Mouse (Mus musculus) heart, adult 18-20 months (tissue): ENCODE results near the gene Abhd13. TPM values are rescaled to one million over a fixed set of nuclear protein-coding genes. Genes with fewer than 3 reads are reported as not detected.

Experiments used
- DNase-seq, 2 experiments: peaks; one replicate each; pipeline ENCODE4 v3.0.0; 2021 to 2022; ENCODE audit warnings: mixed read lengths in 1 of 2
- total RNA-seq, 2 experiments: library from RNA; stranded (reverse); gene quantifications; 2 replicates each; pipeline ENCODE4 v1.2.3; 2021

The Abhd13 gene
- total RNA-seq, 2 experiments from 2014 or later = 9.2 to 9.3 TPM

DNA sequence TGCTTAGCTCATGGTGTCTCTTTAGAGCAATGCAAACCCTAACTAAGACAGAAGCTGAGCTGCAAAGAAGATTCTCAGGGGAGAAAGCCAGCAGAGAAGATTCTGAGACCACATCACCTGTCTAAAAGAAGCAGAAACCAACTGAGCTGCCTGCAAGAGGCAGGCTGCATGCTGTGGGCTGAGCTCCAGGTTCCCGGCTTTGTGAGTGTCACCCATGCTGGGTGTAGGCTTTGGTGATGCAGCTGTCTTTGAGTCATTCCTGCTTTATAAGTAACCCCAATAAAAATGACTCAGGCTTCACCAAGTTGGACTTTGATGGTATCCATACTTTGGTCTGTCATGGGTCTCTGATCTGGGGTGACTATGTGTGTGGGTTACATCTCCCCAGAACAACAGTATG, 38.7 kb downstream of the Abhd13 start:
- DNase-seq = no peak

DNA sequence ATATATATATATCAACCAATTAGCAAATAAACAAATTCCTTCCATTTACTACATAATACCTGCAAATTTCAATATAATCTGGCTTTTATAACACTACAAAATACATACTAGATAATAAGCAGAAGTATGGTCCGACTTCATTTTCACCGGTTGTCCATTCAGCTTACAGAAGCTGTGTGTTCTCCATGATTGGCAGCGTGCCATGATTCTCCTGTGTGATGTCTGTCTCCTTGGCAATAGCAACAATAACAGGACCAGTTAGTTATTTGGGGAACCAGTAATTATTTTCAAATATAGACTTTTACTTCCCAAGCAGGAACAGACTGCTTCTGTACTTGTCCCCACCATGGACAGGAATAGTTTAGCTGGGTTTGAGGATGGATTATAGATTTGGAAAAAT, 39.7 kb downstream of the Abhd13 start:
- peak; percentile 37 to 58 for DNase-seq

DNA sequence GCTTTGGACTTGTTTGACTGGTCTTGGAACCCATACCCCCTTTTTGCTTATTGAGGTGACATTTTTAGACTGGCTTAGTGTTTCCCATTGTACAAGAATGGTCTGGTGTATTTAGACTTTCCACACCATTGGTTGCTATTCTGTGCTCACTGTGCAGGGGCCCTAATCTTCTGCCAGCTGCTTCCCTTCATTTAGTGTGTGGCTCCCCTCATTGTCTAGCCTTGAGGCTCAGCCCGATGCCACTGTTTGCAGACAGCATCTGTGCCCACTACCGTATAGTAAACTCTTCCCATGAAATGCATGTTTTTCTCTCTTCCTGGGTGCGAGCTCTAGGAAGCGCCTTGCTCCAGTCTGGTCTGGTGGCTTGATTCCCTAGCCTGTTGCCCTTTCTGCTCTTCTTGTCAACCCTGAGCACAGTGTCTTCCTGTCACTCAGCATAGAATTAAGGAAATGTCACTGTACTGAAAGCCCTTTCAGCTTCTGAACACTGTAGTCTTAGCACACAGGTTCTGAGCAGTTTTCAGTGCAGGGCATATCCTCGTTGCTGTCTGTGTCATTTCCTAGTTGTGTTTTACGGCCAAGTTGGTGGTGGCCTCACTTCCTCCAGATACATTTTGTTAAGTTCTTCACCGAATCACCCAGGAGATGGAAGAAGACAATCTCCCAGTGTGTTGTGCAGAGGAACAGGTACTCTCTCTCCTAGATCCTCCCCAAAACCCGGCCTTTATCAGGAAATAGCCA, 53.0 kb downstream of the Abhd13 start:
- no peak for DNase-seq

DNA sequence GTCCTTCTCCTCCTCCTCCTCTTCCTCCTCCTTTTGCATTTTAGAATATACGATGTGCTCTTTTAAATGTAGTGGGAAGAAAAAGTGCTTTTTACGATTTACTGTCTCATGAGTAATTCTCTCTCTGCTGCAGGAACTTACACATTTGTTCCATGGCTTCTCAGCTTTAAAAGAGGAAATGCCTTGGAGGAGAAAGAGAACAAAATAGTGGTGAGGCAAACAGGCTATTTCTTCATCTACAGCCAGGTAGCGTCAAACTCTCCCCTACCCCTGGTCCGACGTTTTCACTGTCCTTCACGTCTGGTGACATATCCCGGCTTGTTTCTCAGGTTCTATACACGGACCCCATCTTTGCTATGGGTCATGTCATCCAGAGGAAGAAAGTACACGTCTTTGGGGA, 53.7 kb downstream of the Abhd13 start:
- no peak for DNase-seq

DNA sequence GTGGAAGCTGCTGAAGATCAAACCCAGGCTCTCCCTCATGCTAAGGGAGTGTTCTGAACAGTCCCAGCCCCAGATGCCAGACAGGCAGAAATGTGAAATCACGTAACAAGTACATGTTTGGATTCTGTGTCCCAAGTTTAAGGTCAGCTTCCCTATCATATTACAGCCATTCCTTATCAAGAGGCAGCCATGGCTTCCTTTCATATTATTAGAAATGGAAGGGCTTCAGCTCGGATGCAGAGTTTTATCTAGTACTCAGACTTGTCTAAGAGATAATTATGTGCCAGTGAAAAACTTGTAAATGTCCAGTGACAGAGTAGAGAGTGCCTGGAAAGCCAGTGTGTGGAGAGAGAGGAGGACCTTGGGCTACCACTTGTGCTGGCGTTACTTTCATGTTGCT, 63.4 kb downstream of the Abhd13 start:
- peak; percentile 27 to 55 for DNase-seq

Other genes starting within 250 kb of the Abhd13 start
- gene Fam155a, start 206.5 kb upstream of the Abhd13 start, total RNA-seq = not detected
- not detected for gene Gm10217, start 113.5 kb upstream of the Abhd13 start, total RNA-seq
- gene Lig4, start within 50 bp of the Abhd13 start, total RNA-seq = 1 to 10 TPM; 4.9 to 5.2 TPM
- 1 to 10 TPM; 4.5 to 6.0 TPM for gene Tnfsf13b, start 28.8 kb downstream of the Abhd13 start, total RNA-seq
- 1 to 10 TPM; 3.2 to 6.7 TPM for gene Myo16, start 176.2 kb downstream of the Abhd13 start, total RNA-seq